In genomic region chr4:83798674-83799430, GRCm38 (mm10) we compare ENCODE assay signal across 15 mouse cellular contexts.
A peak's percentile ranks its signal among the peaks of the same experiment; 100 is the strongest.
DNase-seq lines count a peak whose midpoint lies in the region; ATAC-seq and TF ChIP-seq lines count a peak whose summit lies in the region.
"Had no signal": no experiment of that assay in that cellular context is flagged by ENCODE, and none has a peak within 500 bp of the region (broad histone marks: within the 10 kb centered on the region; RNA-seq: fewer than 3 reads in every experiment).

No protein-coding gene starts in this region.

- no peak overlapping the region for H3K9ac ChIP-seq in heart, embryonic 13.5 days
- no peak overlapping the region for H3K9ac ChIP-seq in lung, embryonic 15.5 days
- no peak overlapping the region for H3K9ac ChIP-seq in intestine, embryonic 14.5 days (ENCODE audit: low read length)
- H3K9ac ChIP-seq: embryonic facial prominence, embryonic 12.5 days had no signal

- no peak overlapping the region for H3K4me3 ChIP-seq in heart, embryonic 13.5 days
- H3K4me3 ChIP-seq in lung, embryonic 15.5 days: no peak overlapping the region
- H3K4me3 ChIP-seq in intestine, embryonic 14.5 days (ENCODE audit: low read depth, low read length): no peak overlapping the region
- no peak overlapping the region for H3K4me3 ChIP-seq in thymus, adult 2 months (ENCODE audit: control insufficient read depth, insufficient read depth, low read length)
- H3K4me3 ChIP-seq: embryonic facial prominence, embryonic 12.5 days; hindbrain, embryonic 10.5 days; layer of hippocampus, adult 2 months had no signal

- no peak for ATAC-seq in heart, embryonic 13.5 days (ENCODE audit: extremely low read depth, insufficient number of reproducible peaks, low FRiP score, low TSS enrichment)
- ATAC-seq in lung, embryonic 15.5 days (ENCODE audit: borderline replicate concordance, extremely low read depth, low FRiP score, low TSS enrichment): no peak
- peak; percentile 68; the same call in 1 of the 2 replicates for ATAC-seq in intestine, embryonic 14.5 days (replicated peaks; ENCODE audit: low FRiP score, low TSS enrichment, low read depth)
- ATAC-seq in megakaryocyte-erythroid progenitor cell, adult 5-6 weeks (replicated peaks; ENCODE audit: low FRiP score, low TSS enrichment, poor library complexity, severe bottlenecking): peak; percentile 98
- ATAC-seq: forebrain, embryonic 16.5 days had no signal

- 40% methylated on average over 21 of the region's 21 CpGs for WGBS in heart, embryonic 13.5 days
- WGBS in lung, embryonic 15.5 days: 27% methylated on average over 21 of the region's 21 CpGs
- 40% methylated on average over 21 of the region's 21 CpGs for WGBS in intestine, embryonic 14.5 days
- 90% methylated on average over 21 of the region's 21 CpGs for WGBS in thymus, adult 2 months

- peaks cover 12% of the 10 kb centered on the region; the same call in 1 of the 2 replicates for H3K4me1 ChIP-seq in heart, embryonic 13.5 days
- no peaks in the 10 kb centered on the region; the same call in 1 of the 2 replicates for H3K4me1 ChIP-seq in lung, embryonic 15.5 days
- H3K4me1 ChIP-seq in intestine, embryonic 14.5 days (replicated peaks; ENCODE audit: control insufficient read depth, insufficient read depth, low read length): peaks cover 7% of the 10 kb centered on the region; the same call in 1 of the 2 replicates
- H3K4me1 ChIP-seq in thymus, adult 2 months (replicated peaks; ENCODE audit: control insufficient read depth, insufficient read depth, low read length): no peaks in the 10 kb centered on the region
- H3K4me1 ChIP-seq: embryonic facial prominence, embryonic 12.5 days had no signal

- no peaks in the 10 kb centered on the region for H3K36me3 ChIP-seq in heart, embryonic 13.5 days
- H3K36me3 ChIP-seq in lung, embryonic 15.5 days: no peaks in the 10 kb centered on the region
- H3K36me3 ChIP-seq in intestine, embryonic 14.5 days (ENCODE audit: control insufficient read depth, insufficient read depth, low read length): no peaks in the 10 kb centered on the region
- no peaks in the 10 kb centered on the region for H3K36me3 ChIP-seq in thymus, adult 2 months (ENCODE audit: control insufficient read depth, insufficient read depth, low read length)
- H3K36me3 ChIP-seq: embryonic facial prominence, embryonic 12.5 days; hindbrain, embryonic 10.5 days had no signal

- no peak overlapping the region for H3K27ac ChIP-seq in heart, embryonic 13.5 days (replicated peaks)
- no peak overlapping the region for H3K27ac ChIP-seq in lung, embryonic 15.5 days
- no peak overlapping the region for H3K27ac ChIP-seq in intestine, embryonic 14.5 days (ENCODE audit: low read depth)
- no peak overlapping the region for H3K27ac ChIP-seq in thymus, adult 2 months (ENCODE audit: control insufficient read depth, insufficient read depth, low read length)
- H3K27ac ChIP-seq: embryonic facial prominence, embryonic 12.5 days; hindbrain, embryonic 10.5 days; layer of hippocampus, adult 2 months; stomach, postnatal 0 days had no signal

- no peak for TF ChIP-seq CTCF in thymus, adult 2 months (IDR thresholded peaks at IDR 0.05; ENCODE audit: borderline replicate concordance, control insufficient read depth, extremely low read depth, insufficient read depth, low read length, poor library complexity)

- H3K9me3 ChIP-seq in heart, embryonic 13.5 days: no peaks in the 10 kb centered on the region
- no peaks in the 10 kb centered on the region for H3K9me3 ChIP-seq in lung, embryonic 15.5 days
- H3K9me3 ChIP-seq in intestine, embryonic 14.5 days (ENCODE audit: control insufficient read depth, low read length): no peaks in the 10 kb centered on the region
- H3K9me3 ChIP-seq: embryonic facial prominence, embryonic 12.5 days; hindbrain, embryonic 10.5 days had no signal

- TF ChIP-seq POLR2A in thymus, adult 2 months (IDR thresholded peaks at IDR 0.05; ENCODE audit: control insufficient read depth, extremely low read depth, insufficient read depth, low read length, poor library complexity): no peak

- DNase-seq in heart, adult 8-10 months (ENCODE audit: low spot score): no peak
- no peak for DNase-seq in lung, postnatal 25 days (ENCODE audit: low spot score)
- no peak for DNase-seq in intestine, embryonic 14.5 days (ENCODE audit: low spot score)
- no peak for DNase-seq in thymus, adult 2 months
- DNase-seq in layer of hippocampus, postnatal 10 days (ENCODE audit: low spot score in 2 of 2): no peak
- DNase-seq: cerebellum, adult 18-20 months; retina, postnatal 1 day had no signal

- H3K4me2 ChIP-seq in heart, embryonic 13.5 days: peak overlapping the region; percentile 27
- H3K4me2 ChIP-seq in lung, embryonic 15.5 days: peak overlapping the region; percentile 1; the same call in 1 of the 2 replicates
- 0 out of 2 replicates have a peak overlapping the region, but pooled peaks have one; percentile 18 for H3K4me2 ChIP-seq in intestine, embryonic 14.5 days (ENCODE audit: low read length)
- H3K4me2 ChIP-seq: embryonic facial prominence, embryonic 12.5 days had no signal

- H3K27me3 ChIP-seq in heart, embryonic 13.5 days (replicated peaks): peaks cover 5% of the 10 kb centered on the region
- no peaks in the 10 kb centered on the region for H3K27me3 ChIP-seq in lung, embryonic 15.5 days
- H3K27me3 ChIP-seq in intestine, embryonic 14.5 days (replicated peaks; ENCODE audit: control insufficient read depth, insufficient read depth, low read length): no peaks in the 10 kb centered on the region
- no peaks in the 10 kb centered on the region for H3K27me3 ChIP-seq in thymus, adult 2 months (ENCODE audit: control insufficient read depth, insufficient read depth, low read length)
- H3K27me3 ChIP-seq: embryonic facial prominence, embryonic 12.5 days had no signal

Comparison
In these comparisons a context has a peak if more than half of its experiments do, and no peak if none do; other contexts are left out.
1. ATAC-seq: peak in intestine, embryonic 14.5 days (single experiment) and megakaryocyte-erythroid progenitor cell, adult 5-6 weeks (single experiment); none in heart, embryonic 13.5 days (single experiment) and lung, embryonic 15.5 days (single experiment).
2. Peak in every context shown above with its lines, with median percentiles within 50 percentile points of each other: H3K4me2 ChIP-seq.